Mouse (Mus musculus): Measurements from ENCODE around the gene Cldn34b3. TPM values are rescaled to one million over a fixed set of nuclear protein-coding genes. Genes with fewer than 3 reads are reported as not detected.
"Not testable (repeated sequence)": the region's sequence is repeated elsewhere in the genome, so short reads cannot be mapped to it uniquely, and the experiment has no call there.

Cldn34b3 gene
- not detected in 2 replicates for polyA plus RNA-seq (2015; fragmentation: Nextera tagmentation; extraction: Ambion mirVana)

DNA sequence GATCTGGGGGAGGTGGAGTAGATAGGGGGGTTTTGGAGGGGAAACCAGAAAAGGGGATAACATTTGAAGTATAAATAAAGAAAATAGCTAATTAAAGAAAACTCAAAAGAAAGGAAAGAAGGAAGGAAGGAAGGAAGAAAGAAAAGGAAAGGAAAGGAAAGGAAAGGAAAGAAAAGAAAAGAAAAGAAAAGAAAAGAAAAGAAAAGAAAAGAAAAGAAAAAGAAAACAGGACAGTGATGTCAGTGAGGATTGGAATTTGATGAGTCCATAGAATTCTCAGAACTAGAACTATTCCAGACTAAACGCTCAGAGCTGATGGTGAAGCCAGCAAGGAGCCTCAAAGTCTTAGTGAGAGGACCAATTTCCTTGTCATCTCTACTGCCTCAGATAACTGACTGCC is at the start of gene Cldn34b3:
TSS of gene Cldn34b3 (plus strand) at position 301 of the 400 bp plus-strand sequence.
- not testable (repeated sequence) for H3K4me2 ChIP-seq; DNase-seq; H3K9ac ChIP-seq; H3K9me3 ChIP-seq (replicated peaks); ATAC-seq (ENCODE audit: low read depth); H3K36me3 ChIP-seq; H3K27ac ChIP-seq; H3K27me3 ChIP-seq; H3K4me1 ChIP-seq (replicated peaks); H3K4me3 ChIP-seq (replicated peaks)
- WGBS (ENCODE audit: insufficient replicate concordance) = 76% methylated on average over 1 of the region's 1 CpGs

Other genes starting within 250 kb of the Cldn34b3 start
- gene Cldn34b4, start 129.0 kb downstream of the Cldn34b3 start, polyA plus RNA-seq (2015; fragmentation: Nextera tagmentation; extraction: Ambion mirVana) = not detected in 2 replicates